Mouse (Mus musculus) olfactory bulb, adult 2 months (tissue): ENCODE results near the gene Pex3.

Experiments
- CTCF ChIP-seq: fragments of 200-500 bp; IDR thresholded peaks from 2 replicates; pipeline ENCODE4 v1.5.1; 2012; ENCODE audit warnings: low read depth, mild to moderate bottlenecking, low read length, moderate library complexity; ENCODE audit not compliant: insufficient read depth
- POLR2A ChIP-seq: fragments of 200-500 bp; IDR thresholded peaks from 2 replicates; pipeline ENCODE4 v1.6.1; 2012; ENCODE audit warnings: mild to moderate bottlenecking, low read depth, low read length, moderate library complexity; ENCODE audit not compliant: insufficient read depth

DNA sequence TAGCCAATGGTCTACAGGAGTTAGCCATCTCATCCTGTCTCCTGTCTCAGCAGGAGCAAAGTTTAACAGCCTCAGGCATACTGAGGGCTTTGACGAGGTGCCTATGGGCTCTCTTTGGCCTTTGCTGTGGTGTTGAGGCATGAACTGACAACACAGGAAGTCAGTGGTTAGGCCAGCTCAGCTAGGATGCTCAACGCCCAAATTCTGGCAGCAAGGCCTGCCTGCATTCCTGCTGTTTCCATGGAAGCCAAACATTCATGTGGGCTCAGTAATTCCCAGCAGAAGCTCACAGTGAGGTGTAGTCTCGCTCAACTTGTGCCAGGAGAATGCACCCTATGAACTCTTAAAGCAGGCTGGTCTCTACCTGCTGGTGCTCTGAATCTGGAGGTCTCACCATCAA, 43.1 kb upstream of the Pex3 start:
- TF ChIP-seq CTCF, result no peak
- TF ChIP-seq POLR2A, result no peak
